In the genomic region with DNA sequence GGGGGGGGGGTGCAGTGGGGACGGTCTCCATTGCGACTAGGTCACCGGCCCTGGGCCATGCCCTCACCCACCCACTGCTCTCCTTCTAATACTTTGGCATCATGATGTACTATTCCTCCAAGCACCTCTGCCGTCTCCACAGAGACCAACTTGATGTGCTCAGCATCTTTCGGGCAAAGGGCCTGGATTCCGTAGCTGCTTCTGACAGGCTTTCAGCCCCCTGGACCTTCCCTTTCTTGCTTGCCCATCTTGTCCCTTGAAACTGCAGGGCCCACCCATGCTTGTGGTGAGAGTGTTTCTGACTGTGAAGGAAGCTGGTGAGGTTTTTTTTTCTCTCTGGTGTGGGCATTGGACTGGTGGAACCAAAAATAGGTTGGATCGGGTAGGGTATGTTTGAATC, we compare ENCODE assay signal across 20 mouse cellular contexts. TPM values are rescaled to one million over a fixed set of nuclear protein-coding genes. Genes with fewer than 3 reads are reported as not detected.
DNase-seq lines count a peak whose midpoint lies in the region; ATAC-seq and TF ChIP-seq lines count a peak whose summit lies in the region.
"Had no signal": no experiment of that assay in that cellular context is flagged by ENCODE, and none has a peak within 500 bp of the region (broad histone marks: within the 10 kb centered on the region; RNA-seq: fewer than 3 reads in every experiment).

No protein-coding gene starts in this region.

- peak; percentile 17 to 26 for DNase-seq in cerebellum, postnatal 25 days
- DNase-seq in cerebellum, postnatal 36 days, result no peak
- DNase-seq in layer of hippocampus, adult 2 months (ENCODE audit: low spot score in 2 of 2), result no peak
- no peak for DNase-seq in layer of hippocampus, adult 8-10 months (ENCODE audit: low spot score in 2 of 2)
- DNase-seq in testis, postnatal 10 days (ENCODE audit: low spot score), result no peak
- DNase-seq: adrenal gland, postnatal 25 days; kidney, adult 11 months; kidney, postnatal 14 days; layer of hippocampus, adult 9-11 months; lung, postnatal 10 days; thymus, adult 2 months had no signal

- 74% methylated on average over 7 of the region's 7 CpGs for WGBS in hindbrain, embryonic 15.5 days
- WGBS in midbrain, embryonic 16.5 days, result 84% methylated on average over 7 of the region's 7 CpGs

- H3K9ac ChIP-seq in hindbrain, embryonic 15.5 days, result no peak overlapping the region
- H3K9ac ChIP-seq in midbrain, embryonic 16.5 days (ENCODE audit: low read depth, low read length), result peak overlapping the region; percentile 90
- H3K9ac ChIP-seq: heart, embryonic 15.5 days; limb, embryonic 13.5 days; liver, embryonic 15.5 days had no signal

- no peaks in the 10 kb centered on the region for H3K27me3 ChIP-seq in hindbrain, embryonic 15.5 days
- H3K27me3 ChIP-seq in midbrain, embryonic 16.5 days (ENCODE audit: control insufficient read depth, insufficient read depth, low read depth, low read length), result no peaks in the 10 kb centered on the region

- H3K9me3 ChIP-seq in hindbrain, embryonic 15.5 days, result no peaks in the 10 kb centered on the region
- no peaks in the 10 kb centered on the region for H3K9me3 ChIP-seq in midbrain, embryonic 16.5 days (replicated peaks; ENCODE audit: control insufficient read depth, low read length, poor library complexity, severe bottlenecking)
- H3K9me3 ChIP-seq: heart, embryonic 15.5 days; limb, embryonic 13.5 days; liver, embryonic 15.5 days had no signal

- peak overlapping the region; percentile 68 for H3K4me2 ChIP-seq in hindbrain, embryonic 15.5 days
- peak overlapping the region; percentile 90 for H3K4me2 ChIP-seq in midbrain, embryonic 16.5 days (ENCODE audit: low read length)
- H3K4me2 ChIP-seq: heart, embryonic 15.5 days; liver, embryonic 15.5 days had no signal

- no peak for ATAC-seq in hindbrain, embryonic 15.5 days (ENCODE audit: low FRiP score, low read depth)
- ATAC-seq in midbrain, embryonic 16.5 days, result no peak
- ATAC-seq: activated CD4-positive, CD25-positive, alpha-beta regulatory T cell, adult 4 months had no signal

- H3K4me3 ChIP-seq in layer of hippocampus, adult 2 months, result peak overlapping the region; percentile 61
- peak overlapping the region; percentile 86 for H3K4me3 ChIP-seq in hindbrain, embryonic 15.5 days
- peak overlapping the region; percentile 82 for H3K4me3 ChIP-seq in midbrain, embryonic 16.5 days (ENCODE audit: low read depth, low read length)
- H3K4me3 ChIP-seq: liver, embryonic 15.5 days; megakaryocyte, embryonic 14.5 days had no signal

- H3K36me3 ChIP-seq in hindbrain, embryonic 15.5 days, result no peaks in the 10 kb centered on the region
- no peaks in the 10 kb centered on the region for H3K36me3 ChIP-seq in midbrain, embryonic 16.5 days (ENCODE audit: control insufficient read depth, insufficient read depth, low read length)
- H3K36me3 ChIP-seq: heart, embryonic 15.5 days; limb, embryonic 13.5 days; liver, embryonic 15.5 days had no signal

- peaks cover 56% of the 10 kb centered on the region for H3K4me1 ChIP-seq in hindbrain, embryonic 15.5 days (replicated peaks)
- H3K4me1 ChIP-seq in midbrain, embryonic 16.5 days (ENCODE audit: control insufficient read depth, insufficient read depth, low read length), result peaks cover 30% of the 10 kb centered on the region

- no peak for TF ChIP-seq CTCF in layer of hippocampus, adult 2 months (conservative IDR thresholded peaks at IDR 0.05)

- peak overlapping the region; percentile 95 for H3K27ac ChIP-seq in layer of hippocampus, adult 2 months
- H3K27ac ChIP-seq in hindbrain, embryonic 15.5 days (replicated peaks), result no peak overlapping the region
- H3K27ac ChIP-seq in midbrain, embryonic 16.5 days (ENCODE audit: low read length), result no peak overlapping the region
- H3K27ac ChIP-seq: heart, embryonic 15.5 days; limb, embryonic 13.5 days; liver, embryonic 15.5 days had no signal

RNA-seq across cellular contexts. Expression of gene Syt7, which starts 2.1 kb away (rescaled TPM):
- 100 to 1,000 TPM; 315 to 321 TPM for total RNA-seq in layer of hippocampus, adult 2 months (2021)
- 100 to 1,000 TPM; 241 to 317 (median 281) TPM for total RNA-seq in layer of hippocampus, adult 8-10 months (2022)
- 17.4 and 21.0 TPM in 2 replicates for polyA plus RNA-seq in hindbrain, embryonic 15.5 days (2015; fragmentation: Nextera tagmentation; extraction: Ambion mirVana)
- polyA plus RNA-seq in midbrain, embryonic 16.5 days (2015; fragmentation: Nextera tagmentation; extraction: Ambion mirVana), result 13.6 and 15.5 TPM in 2 replicates
- total RNA-seq: granulocyte monocyte progenitor cell, adult 5-6 weeks; hematopoietic stem cell, adult 5-6 weeks had no signal

Comparison
In these comparisons a context has a peak if more than half of its experiments do, and no peak if none do; other contexts are left out.
1. DNase-seq: peak in cerebellum, postnatal 25 days (2 of 2); none in cerebellum, postnatal 36 days (0 of 2), layer of hippocampus, adult 2 months (0 of 2), layer of hippocampus, adult 8-10 months (0 of 2) and testis, postnatal 10 days (single experiment).
2. Peak in every context shown above with its lines, with median percentiles within 50 percentile points of each other: H3K4me3 ChIP-seq.